ENCODE assay signal across 24 mouse cellular contexts in the genomic region with DNA sequence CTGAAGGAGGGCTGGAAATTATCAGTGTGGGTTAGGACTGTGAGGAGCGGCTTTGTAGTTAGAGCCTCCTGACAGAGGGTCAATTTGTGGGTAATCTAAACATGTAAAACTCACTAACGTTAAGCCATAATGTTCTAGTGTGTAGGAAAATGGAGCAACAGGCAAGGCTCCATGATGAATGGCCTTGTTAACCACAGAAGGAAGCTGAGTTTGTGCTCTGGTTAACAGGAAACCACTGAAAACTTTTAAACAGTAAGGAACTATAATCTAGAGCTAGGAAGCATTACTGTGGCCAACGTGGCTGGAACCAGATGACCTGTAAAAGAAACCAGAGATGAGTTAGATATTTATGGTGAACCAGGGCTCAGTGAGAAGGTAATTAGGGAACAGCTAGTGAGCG. TPM values are rescaled to one million over a fixed set of nuclear protein-coding genes. Genes with fewer than 3 reads are reported as not detected.
"Had no signal": no experiment of that assay in that cellular context is flagged by ENCODE, and none has a peak within 500 bp of the region (broad histone marks: within the 10 kb centered on the region; RNA-seq: fewer than 3 reads in every experiment).

No protein-coding gene starts in this region.

- H3K4me3 ChIP-seq: liver, embryonic 15.5 days; lung, embryonic 15.5 days; megakaryocyte, embryonic 14.5 days; myocyte; neural tube, embryonic 13.5 days; neural tube, embryonic 15.5 days; stomach, embryonic 15.5 days had no signal

- H3K36me3 ChIP-seq: liver, embryonic 15.5 days; lung, embryonic 15.5 days; neural tube, embryonic 13.5 days; neural tube, embryonic 15.5 days; stomach, embryonic 15.5 days had no signal

- DNase-seq: liver, postnatal 0 days; lung, adult 2 months; lung, postnatal 14 days; lung, postnatal 36 days; midbrain, embryonic 14.5 days; retina, postnatal 1 day; right cerebral cortex, adult 18-20 months; thymus, adult 2 months; thymus, postnatal 25 days; thymus, postnatal 4 days had no signal

- ATAC-seq: liver, postnatal 0 days; lung, postnatal 0 days; midbrain, embryonic 16.5 days had no signal

- H3K9ac ChIP-seq: liver, embryonic 15.5 days; liver, postnatal 0 days; lung, embryonic 15.5 days; neural tube, embryonic 13.5 days; neural tube, embryonic 15.5 days; stomach, embryonic 15.5 days had no signal

- H3K4me1 ChIP-seq: liver, embryonic 15.5 days; lung, embryonic 15.5 days; neural tube, embryonic 13.5 days; neural tube, embryonic 15.5 days; stomach, embryonic 15.5 days had no signal

- H3K4me2 ChIP-seq: liver, embryonic 15.5 days; lung, embryonic 15.5 days; midbrain, embryonic 11.5 days; neural tube, embryonic 13.5 days; neural tube, embryonic 15.5 days; stomach, embryonic 15.5 days had no signal

- H3K27ac ChIP-seq: liver, embryonic 15.5 days; lung, embryonic 15.5 days; neural tube, embryonic 13.5 days; neural tube, embryonic 15.5 days; stomach, embryonic 15.5 days; stomach, postnatal 0 days had no signal

- H3K9me3 ChIP-seq: liver, embryonic 15.5 days; lung, embryonic 15.5 days; neural tube, embryonic 13.5 days; neural tube, embryonic 15.5 days; stomach, embryonic 15.5 days had no signal

RNA-seq across cellular contexts. Expression of gene Vax1, which starts 13.2 kb away (rescaled TPM):
- polyA plus RNA-seq: liver, embryonic 15.5 days; liver, postnatal 0 days; lung, adult 2 months; lung, embryonic 15.5 days; lung, postnatal 0 days; midbrain, embryonic 14.5 days; myocyte; neural tube, embryonic 11.5 days; neural tube, embryonic 13.5 days; neural tube, embryonic 15.5 days; spleen, adult 2 months; stomach, embryonic 15.5 days; stomach, postnatal 0 days; thymus, adult 2 months; urinary bladder, adult 2 months had no signal
